Mouse (Mus musculus) adrenal gland, postnatal 25 days (tissue): ENCODE data around the gene Lpxn. TPM values are rescaled to one million over a fixed set of nuclear protein-coding genes. Genes with fewer than 3 reads are reported as not detected.

Source experiments
- DNase-seq: peaks from one replicate; pipeline ENCODE4 v3.0.0; 2021; ENCODE audit warnings: mixed read lengths
- total RNA-seq: library from RNA; stranded (reverse); gene quantifications from 2 replicates; pipeline ENCODE4 v1.2.3, GENCODE M21; 2021

The Lpxn gene
- total RNA-seq, 1 experiment from 2014 or later, result 2.1 TPM

DNA sequence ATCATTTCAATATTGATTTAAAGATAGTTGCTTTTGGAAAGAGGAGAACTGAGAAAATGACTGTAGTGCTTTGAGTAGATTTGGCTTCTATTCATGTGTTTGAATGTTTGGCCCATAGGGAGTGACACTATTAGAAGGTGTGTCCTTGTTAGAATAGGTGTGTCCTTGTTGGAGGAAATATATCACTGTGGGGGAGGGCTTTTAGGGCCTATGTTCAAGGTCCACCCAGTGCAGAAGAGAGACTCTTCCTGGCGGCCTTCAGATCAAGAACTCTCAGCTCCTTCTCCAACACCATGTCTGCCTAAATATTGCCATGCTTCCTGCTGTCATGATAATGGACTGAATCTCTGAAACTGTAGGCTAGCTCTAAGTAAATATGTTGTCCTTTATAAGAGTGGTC lies 8.2 kb downstream of the Lpxn start:
- DNase-seq, result no peak

DNA sequence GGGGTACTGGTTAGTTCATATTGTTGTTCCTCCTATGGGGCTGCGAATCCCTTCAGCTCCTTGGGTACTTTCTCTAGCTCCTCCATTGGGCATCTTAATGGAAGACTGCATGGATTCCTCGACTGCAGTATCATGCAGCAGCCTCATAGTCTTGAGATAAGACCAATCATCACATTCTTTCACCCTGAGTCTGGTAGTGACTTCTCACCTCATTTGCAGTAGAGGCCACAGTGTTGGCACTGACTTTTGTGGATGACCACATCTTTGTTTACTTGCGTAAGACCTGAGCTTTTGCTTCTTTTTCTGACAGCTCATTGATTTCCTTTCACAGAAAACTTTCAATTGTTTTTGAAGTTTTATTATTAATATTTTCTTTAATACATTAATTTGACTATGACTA lies 9.7 kb downstream of the Lpxn start:
- no peak for DNase-seq

- no peak for DNase-seq
Observed at GRCm38 (mm10) chr19:12806214-12806613, 10.2 kb downstream of the Lpxn start.

GRCm38 (mm10) chr19:12812644-12813364 lies 16.8 kb downstream of the Lpxn start:
- no peak for DNase-seq

- no peak for DNase-seq
Observed at GRCm38 (mm10) chr19:12813883-12814282, 17.9 kb downstream of the Lpxn start.

- DNase-seq, result no peak
Observed at GRCm38 (mm10) chr19:12818507-12818906, 22.5 kb downstream of the Lpxn start.

DNA sequence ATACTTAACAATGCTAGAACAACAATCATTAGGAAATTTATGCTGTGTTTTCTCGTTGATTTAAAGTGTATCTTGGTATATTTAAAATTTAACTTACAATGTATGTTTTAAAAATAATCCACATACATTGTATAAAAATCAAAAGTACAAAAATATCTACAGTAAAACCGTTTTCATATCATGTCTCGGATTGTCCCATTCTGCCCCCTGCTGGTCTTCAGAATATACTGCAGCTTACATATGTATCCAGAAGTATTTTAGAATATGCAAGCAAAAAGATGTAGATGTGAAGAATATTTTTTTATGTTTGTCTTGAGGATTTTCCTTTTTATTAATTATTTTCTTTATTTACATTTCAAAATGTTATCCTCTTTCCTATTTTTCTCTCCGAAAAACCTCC lies 24.4 kb downstream of the Lpxn start:
- no peak for DNase-seq

GRCm38 (mm10) chr19:12824549-12824948 lies 28.6 kb downstream of the Lpxn start:
- DNase-seq, result no peak

- DNase-seq, result no peak
Observed at GRCm38 (mm10) chr19:12830823-12831430, 34.9 kb downstream of the Lpxn start.

GRCm38 (mm10) chr19:12831559-12831958 lies 35.6 kb downstream of the Lpxn start:
- no peak for DNase-seq

GRCm38 (mm10) chr19:12833625-12834024 lies 37.6 kb downstream of the Lpxn start:
- DNase-seq, result no peak

GRCm38 (mm10) chr19:12838507-12838906 lies 42.5 kb downstream of the Lpxn start:
- no peak for DNase-seq

DNA sequence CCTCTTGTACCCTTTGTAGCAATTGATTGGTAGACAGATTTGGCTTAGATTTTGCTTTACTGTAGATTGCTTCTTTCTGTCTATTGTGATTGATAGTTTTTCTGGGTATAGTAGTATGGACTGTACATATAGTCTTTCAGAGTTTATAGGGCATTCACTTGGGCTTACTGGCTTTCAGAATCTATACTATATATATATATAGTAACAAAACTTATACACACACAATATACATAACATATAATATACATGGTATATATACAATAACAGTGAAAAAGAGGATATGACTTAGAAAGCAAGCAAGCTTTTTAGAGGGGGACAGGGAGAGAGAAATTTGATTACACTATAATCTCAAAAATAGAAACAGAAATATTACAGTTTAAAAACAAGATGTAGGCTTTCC lies 50.4 kb downstream of the Lpxn start, which contains the start of gene Gm5244:
Gm5244 (plus strand) TSS at position 301 of the 400 bp plus-strand sequence.
- no peak for DNase-seq

DNA sequence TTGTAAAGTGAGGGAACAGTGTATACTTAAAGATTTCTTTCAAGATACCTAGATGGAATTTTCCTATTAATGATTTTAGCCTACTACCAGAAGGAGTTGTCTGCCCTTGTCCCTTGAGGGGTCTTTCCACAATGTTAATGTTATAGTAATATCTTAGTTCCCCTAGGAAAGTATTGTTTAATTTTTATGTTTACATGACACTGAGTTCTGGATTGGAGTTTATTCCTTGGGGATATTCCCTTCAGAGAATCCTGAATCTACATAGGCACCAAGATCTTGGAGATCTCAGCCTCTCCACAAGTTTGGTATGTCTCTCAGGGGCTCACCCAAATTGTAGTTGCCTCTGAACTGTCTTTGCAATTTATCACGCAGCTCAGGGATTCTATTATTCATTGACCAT lies 61.0 kb downstream of the Lpxn start, which contains the start of gene Olfr1444:
Olfr1444 (plus strand) TSS at position 301 of the 400 bp plus-strand sequence.
- DNase-seq, result no peak

Other genes with a start within 250 kb of the Lpxn start
- gene Gm4952, start 196.2 kb upstream of the Lpxn start, total RNA-seq, result 1.3 TPM in 1 of 2 replicates, not detected in the other
- not detected in 2 replicates for gene Glyat, start 162.9 kb upstream of the Lpxn start, total RNA-seq
- not detected in 2 replicates for gene Olfr1442, start 125.8 kb upstream of the Lpxn start, total RNA-seq
- not detected in 2 replicates for gene Olfr1443, start 118.1 kb upstream of the Lpxn start, total RNA-seq
- gene Keg1, start 100.4 kb upstream of the Lpxn start, total RNA-seq, result not detected in 2 replicates
- 0.90 and 3.3 TPM in 2 replicates for gene Cntf, start 30.6 kb upstream of the Lpxn start, total RNA-seq
- 83.3 and 85.7 TPM in 2 replicates for gene Zfp91, start 67 bp upstream of the Lpxn start, total RNA-seq
- not detected in 2 replicates for gene Gm5244, start 50.5 kb downstream of the Lpxn start, total RNA-seq
- not detected in 2 replicates for gene Olfr1444, start 61.1 kb downstream of the Lpxn start, total RNA-seq
- gene Olfr1445, start 87.7 kb downstream of the Lpxn start, total RNA-seq, result not detected in 2 replicates
- not detected in 2 replicates for gene Olfr1446, start 97.3 kb downstream of the Lpxn start, total RNA-seq
- gene Olfr1447, start 107.5 kb downstream of the Lpxn start, total RNA-seq, result not detected in 2 replicates
- gene Olfr1448, start 128.2 kb downstream of the Lpxn start, total RNA-seq, result not detected in 2 replicates
- gene Olfr1449, start 134.6 kb downstream of the Lpxn start, total RNA-seq, result not detected in 2 replicates
- gene Olfr1450, start 154.1 kb downstream of the Lpxn start, total RNA-seq, result not detected in 2 replicates
- not detected in 2 replicates for gene Olfr1451, start 198.8 kb downstream of the Lpxn start, total RNA-seq
- not detected in 2 replicates for gene Olfr1453, start 232.1 kb downstream of the Lpxn start, total RNA-seq